Mouse (Mus musculus) urinary bladder, postnatal 10 days (tissue): ENCODE results near the gene Ctbp2.
"Not testable (repeated sequence)": the region's sequence is repeated elsewhere in the genome, so short reads cannot be mapped to it uniquely, and the experiment has no call there.

Source experiments
- DNase-seq: peaks from one replicate; pipeline ENCODE4 v3.0.0; 2022; ENCODE audit warnings: low spot score

Gene Ctbp2

DNA sequence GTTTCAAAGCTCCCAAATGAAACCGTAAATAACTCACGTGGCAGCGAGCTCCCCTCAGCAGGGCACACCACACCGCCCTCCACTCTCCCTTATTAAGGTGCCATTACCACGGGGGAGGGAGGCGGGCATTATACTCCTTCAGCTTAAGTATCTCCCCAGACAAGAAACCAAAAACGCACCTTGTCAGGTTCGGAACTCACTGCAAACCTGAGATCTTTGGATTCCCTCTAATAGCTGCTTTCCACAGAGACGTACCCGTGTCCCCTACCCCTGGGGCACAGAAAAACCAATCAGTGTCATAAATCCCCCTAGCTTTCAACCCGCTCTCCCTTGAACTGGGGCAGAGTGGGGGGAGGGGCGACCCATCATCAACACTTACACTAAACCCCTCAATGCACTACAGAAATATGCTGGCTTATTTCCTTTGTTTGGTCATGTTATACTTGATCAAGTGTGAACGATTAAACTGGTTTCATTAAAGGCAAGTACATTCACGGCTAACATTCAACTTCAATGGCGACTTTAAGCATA, 3.9 kb downstream of the Ctbp2 start:
- DNase-seq, result no peak

DNA sequence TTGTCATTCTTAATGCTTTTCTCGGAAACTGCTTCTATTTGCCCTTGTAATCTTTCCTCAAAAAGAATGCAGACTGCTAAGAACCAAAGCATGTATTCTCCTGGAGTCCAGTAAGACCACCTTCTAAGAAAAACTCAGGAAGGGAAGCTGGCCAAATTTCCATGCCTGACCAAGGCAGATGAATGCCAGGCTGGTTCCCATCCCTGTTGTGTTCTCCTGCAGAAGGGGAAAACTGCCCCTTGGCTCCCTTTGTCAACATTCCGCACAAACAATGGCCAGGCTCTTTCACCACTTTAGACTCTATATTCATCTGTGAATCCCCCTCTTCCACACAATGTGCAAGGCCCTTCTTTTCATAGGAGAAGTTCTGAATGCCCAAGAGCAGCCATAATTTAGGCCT, 6.3 kb downstream of the Ctbp2 start:
- DNase-seq, result no peak

DNA sequence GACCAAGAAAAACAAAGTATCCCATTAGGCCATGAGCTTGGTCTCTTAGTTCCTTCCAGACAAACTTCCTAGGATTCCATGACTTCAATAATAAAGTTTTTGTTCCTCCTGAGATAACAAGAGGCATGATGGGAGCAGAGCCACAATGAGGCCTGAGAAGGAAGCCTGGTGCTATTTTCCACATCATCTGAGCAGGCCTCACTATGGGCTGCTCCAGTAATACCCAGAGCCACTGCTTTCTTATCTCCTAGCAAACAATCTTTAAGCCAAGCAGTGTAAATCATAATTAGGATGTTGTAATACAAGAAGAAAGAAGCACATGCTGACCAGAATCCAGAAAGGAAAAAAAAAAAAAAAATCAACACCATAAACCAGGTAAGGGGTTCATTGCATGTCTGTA, 7.6 kb downstream of the Ctbp2 start:
- no peak for DNase-seq

DNA sequence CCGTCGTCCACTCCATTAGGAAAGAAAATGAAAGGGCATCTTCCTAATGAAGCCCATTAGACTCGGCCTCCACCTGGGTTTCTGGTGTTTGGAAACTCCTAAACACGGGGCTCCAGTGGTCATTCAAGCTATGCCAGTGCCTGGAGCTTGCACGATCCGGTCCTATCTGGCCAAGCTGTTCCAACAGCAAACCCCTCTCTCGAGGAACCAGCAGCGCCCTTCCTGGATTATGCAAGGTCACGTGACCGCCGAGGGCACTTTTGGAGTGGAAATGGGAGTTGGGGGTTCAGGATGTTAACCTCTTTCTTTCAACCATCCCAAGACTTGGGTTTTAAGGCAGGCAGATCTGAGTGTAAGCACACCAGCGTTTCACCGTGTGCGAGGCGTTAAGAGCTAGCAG, 8.3 kb downstream of the Ctbp2 start:
- DNase-seq, result no peak

GRCm38 (mm10) chr7:133114847-133115470, 9.2 kb downstream of the Ctbp2 start:
- DNase-seq, result no peak

- no peak for DNase-seq
Measured at GRCm38 (mm10) chr7:133113185-133113895, 10.8 kb downstream of the Ctbp2 start.

DNA sequence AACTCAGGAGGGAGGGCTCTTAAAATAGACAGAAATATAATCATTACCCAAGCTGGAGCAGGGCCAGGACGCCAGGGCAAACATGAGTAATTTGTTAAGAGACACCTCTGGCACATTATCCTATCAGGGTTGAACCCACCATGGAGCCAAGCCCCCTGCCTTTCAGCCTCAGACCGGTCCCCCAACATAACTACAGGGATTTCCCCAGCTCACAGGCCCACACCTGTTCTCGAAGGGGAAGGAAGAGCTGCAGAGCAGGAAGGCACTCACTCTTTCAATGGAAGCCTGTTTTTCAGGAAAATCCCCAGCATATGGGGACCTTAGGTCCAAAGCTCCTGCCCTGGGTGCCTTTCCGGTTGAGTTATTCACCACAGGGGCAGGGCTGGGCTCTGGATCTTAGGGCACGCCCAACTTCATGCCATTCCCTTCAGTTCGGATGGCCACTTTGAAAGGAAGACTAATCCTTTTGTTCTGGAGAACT, 11.8 kb downstream of the Ctbp2 start:
- no peak for DNase-seq

DNA sequence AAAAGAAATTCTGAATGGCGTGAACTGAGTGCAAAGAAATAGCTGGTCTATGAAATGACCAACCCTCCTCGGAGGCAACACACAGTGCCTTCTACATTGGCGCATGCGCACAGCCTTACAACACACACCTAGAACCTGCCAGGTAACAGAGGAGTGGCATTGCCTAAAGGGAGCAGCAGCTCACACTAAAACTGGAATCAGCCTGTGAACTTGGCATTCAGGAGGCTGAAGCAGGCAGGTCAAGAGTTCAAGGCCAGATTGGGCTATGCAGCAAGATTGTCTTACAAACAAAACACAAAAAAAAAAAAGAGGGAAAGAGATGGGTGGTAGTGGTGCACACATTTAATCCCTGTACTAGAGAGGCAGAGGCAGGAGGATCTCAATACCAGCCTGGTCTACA, 14.7 kb downstream of the Ctbp2 start:
- DNase-seq, result no peak

GRCm38 (mm10) chr7:133108695-133109094, 15.5 kb downstream of the Ctbp2 start:
- no peak for DNase-seq

- no peak for DNase-seq
Measured at GRCm38 (mm10) chr7:133102578-133102977, 21.6 kb downstream of the Ctbp2 start.

DNA sequence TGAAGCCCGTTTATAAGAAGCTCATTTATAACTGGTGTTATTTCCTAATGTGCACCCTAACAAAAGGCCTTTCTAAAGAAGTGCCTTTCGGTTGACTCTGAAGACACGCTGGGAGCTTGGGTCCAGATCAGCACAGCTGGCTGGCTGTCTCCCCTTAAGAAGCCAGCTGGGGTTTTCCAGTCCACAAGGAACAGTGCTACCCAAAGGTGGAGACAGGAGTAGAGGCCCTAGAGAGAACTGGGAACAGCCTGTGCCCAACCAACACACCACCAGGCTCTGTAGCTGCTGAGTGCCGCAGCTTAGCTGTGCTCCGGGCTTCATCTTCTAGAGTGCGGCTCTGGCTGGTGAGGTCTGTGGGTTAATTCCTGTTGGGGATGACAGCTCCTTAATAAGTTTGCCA, 23.1 kb downstream of the Ctbp2 start:
- no peak for DNase-seq

DNA sequence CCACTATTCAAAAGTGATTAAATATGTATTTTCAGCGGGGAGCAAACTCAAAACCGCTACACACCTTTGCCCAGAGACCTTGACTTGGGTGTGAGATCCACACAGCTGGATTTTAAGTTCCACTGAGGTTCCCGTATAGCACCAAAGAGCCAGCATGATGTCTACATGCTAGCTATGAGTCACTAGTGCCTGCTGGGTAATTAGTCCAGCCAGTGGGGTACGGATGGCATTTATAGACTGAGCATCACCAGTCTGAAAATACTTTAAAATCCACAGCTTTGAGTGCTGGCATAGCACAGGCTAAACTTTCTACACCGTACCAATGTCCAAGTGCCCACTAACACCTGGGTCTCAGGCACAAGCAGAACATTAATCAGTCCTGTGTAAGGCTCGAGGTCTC, 24.0 kb downstream of the Ctbp2 start:
- no peak for DNase-seq

- DNase-seq, result no peak
Measured at GRCm38 (mm10) chr7:133099266-133099665, 24.9 kb downstream of the Ctbp2 start.

DNA sequence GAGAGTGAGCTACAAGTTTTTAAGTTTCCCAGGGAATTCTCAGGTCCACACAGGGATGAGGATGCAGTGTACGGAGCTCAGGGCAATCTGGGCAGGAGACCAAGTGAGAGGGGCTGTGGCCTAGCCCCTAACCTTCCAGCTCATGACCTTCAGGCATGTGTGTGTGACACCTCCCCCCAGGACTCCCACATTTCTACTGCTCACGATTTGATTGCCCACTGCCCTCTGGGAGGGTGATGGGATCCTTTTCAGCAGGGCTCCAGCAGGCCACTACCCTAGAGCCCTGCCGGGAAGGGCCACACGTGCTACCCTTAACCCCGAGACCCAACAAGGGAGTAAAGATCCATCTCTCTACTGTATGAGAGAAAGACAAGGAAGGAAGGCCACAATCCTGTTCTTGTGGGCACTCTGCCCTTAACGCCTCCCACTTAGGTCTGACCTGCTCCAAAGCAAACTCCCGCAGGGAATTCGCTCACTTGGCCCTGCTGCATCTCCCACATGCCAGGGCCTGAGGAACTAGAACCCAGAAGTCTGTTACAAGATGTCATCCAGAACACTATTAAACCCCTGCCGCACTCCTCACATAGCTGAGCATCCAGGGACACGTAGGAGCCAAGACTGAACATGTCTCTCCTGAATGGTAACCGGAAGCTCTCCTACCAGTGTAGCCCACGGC, 25.9 kb downstream of the Ctbp2 start:
- no peak for DNase-seq

DNA sequence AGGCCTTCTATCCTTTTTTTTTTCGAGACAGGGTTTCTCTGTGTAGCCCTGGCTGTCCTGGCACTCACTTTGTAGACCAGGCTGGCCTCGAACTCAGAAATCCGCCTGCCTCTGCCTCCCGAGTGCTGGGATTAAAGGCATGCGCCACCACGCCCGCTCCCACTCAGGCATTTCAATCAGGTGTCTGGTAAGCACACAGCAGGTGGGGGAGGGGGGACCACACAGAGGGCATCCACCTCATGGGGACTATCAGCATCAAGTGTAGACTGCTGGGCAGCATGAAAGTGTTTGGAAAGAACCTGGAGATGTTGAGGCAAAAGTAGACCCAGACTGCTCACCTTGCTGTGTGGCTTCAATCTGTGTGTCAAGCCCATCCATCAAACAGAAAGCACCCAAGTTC, 28.5 kb downstream of the Ctbp2 start:
- not testable (repeated sequence) for DNase-seq

- no peak for DNase-seq
Measured at GRCm38 (mm10) chr7:133094711-133095495, 29.3 kb downstream of the Ctbp2 start.

GRCm38 (mm10) chr7:133094161-133094560, 30.0 kb downstream of the Ctbp2 start:
- no peak for DNase-seq

DNA sequence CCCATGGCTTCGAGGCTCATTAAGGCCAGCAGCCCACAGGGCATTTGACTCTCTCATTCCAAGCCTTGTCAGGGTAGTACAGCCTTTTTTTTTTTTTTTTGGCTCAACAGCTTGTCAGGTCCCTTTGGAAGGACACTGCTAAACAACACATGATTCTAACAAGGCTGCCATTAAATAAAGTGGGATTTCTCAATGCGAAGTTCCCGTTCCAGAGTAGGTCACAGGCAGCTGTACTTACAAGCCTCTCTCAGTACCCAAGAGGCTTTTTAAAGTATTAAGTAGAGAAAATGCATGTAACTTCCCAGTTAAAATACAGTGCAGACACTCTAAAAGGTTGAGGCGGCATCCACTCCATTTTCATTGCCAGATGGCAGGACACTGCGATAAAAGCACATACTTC, 30.4 kb downstream of the Ctbp2 start:
- DNase-seq, result no peak

- DNase-seq, result no peak
Measured at GRCm38 (mm10) chr7:133090641-133091040, 33.5 kb downstream of the Ctbp2 start.

DNA sequence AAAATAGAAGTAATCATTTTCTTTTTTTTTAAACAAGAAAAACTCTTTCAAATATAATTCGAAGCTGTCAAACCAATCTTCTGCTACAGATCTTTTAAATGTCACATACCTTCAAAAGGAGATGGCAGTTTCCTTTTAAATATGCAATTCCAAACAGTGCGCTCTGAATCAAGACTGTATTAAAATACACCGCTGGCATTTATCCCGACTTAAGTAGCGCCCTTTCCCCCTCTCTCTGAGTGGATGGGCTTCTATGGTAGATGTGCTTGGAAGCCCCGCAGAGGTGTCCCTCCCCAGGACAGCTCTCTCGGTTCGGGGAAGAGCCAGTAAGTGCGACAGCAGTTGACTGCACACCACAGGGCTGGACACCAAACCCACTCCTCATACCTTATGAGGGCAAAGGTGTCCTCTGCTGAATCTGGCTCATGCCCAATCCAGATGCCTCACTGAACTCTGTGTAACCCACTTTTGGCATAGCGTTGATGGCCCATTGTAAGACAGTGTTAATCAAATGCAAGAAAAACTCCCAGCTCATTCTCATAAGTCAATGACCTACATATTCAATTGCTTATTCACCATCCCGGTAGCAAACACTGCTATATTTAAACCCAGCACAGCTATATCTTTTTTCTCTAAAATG, 34.4 kb downstream of the Ctbp2 start:
- DNase-seq, result no peak

- no peak for DNase-seq
Measured at GRCm38 (mm10) chr7:133088830-133089261, 35.3 kb downstream of the Ctbp2 start.

DNA sequence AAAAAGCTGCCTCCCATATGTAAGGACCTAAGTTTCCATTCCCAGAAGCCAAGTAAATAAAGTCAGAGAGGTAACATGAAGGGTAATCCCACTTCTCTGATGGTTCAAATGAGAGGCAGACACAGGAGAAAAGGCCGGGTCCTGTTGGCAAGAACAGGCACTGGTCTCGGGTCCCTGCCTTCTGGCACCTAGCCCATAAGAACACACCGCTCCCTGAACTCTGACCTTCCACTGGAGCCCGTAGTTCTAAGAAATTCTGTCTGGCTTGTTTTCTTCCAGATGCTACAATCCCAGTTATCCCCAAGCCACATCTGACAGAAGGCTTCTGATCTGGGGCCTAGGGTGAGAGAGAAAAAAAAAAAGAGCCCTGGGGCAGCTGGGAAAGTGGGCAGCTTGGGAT, 35.7 kb downstream of the Ctbp2 start:
- DNase-seq, result no peak
